Comparison of ENCODE assay signal across 19 mouse cellular contexts in the genomic region with DNA sequence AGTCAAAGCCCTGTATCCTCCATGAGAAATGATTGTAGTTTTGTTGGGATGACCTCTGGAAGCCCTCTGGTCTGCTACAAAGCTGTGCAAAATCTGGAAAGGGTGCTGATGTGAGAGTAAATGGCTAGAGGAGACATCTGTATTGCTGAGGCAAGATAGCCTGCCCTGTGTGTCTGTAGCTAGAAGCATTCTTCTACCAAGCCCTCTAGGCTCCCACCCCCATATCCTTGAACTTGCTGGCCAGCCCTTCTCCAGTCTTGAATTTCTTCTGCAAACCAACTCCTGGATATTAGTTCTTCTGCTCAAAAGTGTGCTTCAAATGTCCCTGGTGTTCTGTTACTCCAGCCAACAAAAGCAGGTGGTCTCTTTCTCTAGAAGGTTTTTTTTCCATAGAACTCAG. TPM values are rescaled to one million over a fixed set of nuclear protein-coding genes. Genes with fewer than 3 reads are reported as not detected.
A peak's percentile ranks its signal among the peaks of the same experiment; 100 is the strongest.
DNase-seq lines count a peak whose midpoint lies in the region; ATAC-seq and TF ChIP-seq lines count a peak whose summit lies in the region.
"Had no signal": no experiment of that assay in that cellular context is flagged by ENCODE, and none has a peak within 500 bp of the region (broad histone marks: within the 10 kb centered on the region; RNA-seq: fewer than 3 reads in every experiment).

No protein-coding gene starts in this region.

- H3K9ac ChIP-seq in lung, embryonic 14.5 days = no peak overlapping the region
- peak overlapping the region; percentile 66 for H3K9ac ChIP-seq in liver, embryonic 13.5 days
- H3K9ac ChIP-seq in liver, postnatal 0 days (replicated peaks) = no peak overlapping the region
- H3K9ac ChIP-seq: forebrain, embryonic 13.5 days; forebrain, postnatal 0 days; heart, embryonic 12.5 days had no signal

- no peak for TF ChIP-seq CTCF in lung, embryonic 14.5 days (IDR thresholded peaks at IDR 0.05; ENCODE audit: low read depth)
- TF ChIP-seq CTCF in liver, postnatal 0 days (IDR thresholded peaks at IDR 0.05; ENCODE audit: low read depth) = no peak

- H3K27me3 ChIP-seq in lung, embryonic 14.5 days (ENCODE audit: insufficient read depth, low read length) = no peaks in the 10 kb centered on the region
- H3K27me3 ChIP-seq in liver, embryonic 13.5 days = no peaks in the 10 kb centered on the region
- no peaks in the 10 kb centered on the region for H3K27me3 ChIP-seq in liver, postnatal 0 days (ENCODE audit: insufficient read depth, low read length)
- H3K27me3 ChIP-seq: forebrain, embryonic 13.5 days; heart, embryonic 12.5 days; Patski had no signal

- peak; percentile 63 for DNase-seq in lung, embryonic 14.5 days
- no peak for DNase-seq in lung, postnatal 14 days
- peak; percentile 49 for DNase-seq in NIH3T3 (ENCODE audit: low read depth)
- DNase-seq in liver, embryonic 13.5 days = no peak
- DNase-seq in liver, postnatal 0 days = no peak
- DNase-seq in left cerebral cortex, adult 9 months (ENCODE audit: low spot score in 2 of 2) = no peak
- DNase-seq in right cerebral cortex, adult 2 months (ENCODE audit: low spot score in 2 of 2) = no peak
- DNase-seq: adrenal gland, postnatal 14 days; cerebellum, adult 18-20 months; cerebellum, adult 9-11 months; forebrain, postnatal 0 days; gastrocnemius, postnatal 14 days; heart, adult 2 months had no signal

- 0 out of 2 replicates have a peak overlapping the region, but pooled peaks have one; percentile 54 for H3K27ac ChIP-seq in lung, embryonic 14.5 days (ENCODE audit: low read depth)
- peak overlapping the region; percentile 96 for H3K27ac ChIP-seq in liver, embryonic 13.5 days
- peak overlapping the region; percentile 75 for H3K27ac ChIP-seq in liver, postnatal 0 days (ENCODE audit: low read depth)
- H3K27ac ChIP-seq: embryonic facial prominence, embryonic 10.5 days; forebrain, embryonic 13.5 days; heart, adult 2 months; hindbrain, embryonic 10.5 days had no signal

- TF ChIP-seq EP300 in liver, postnatal 0 days (IDR thresholded peaks at IDR 0.05; ENCODE audit: low read depth) = no peak

- H3K36me3 ChIP-seq in lung, embryonic 14.5 days (ENCODE audit: insufficient read depth) = no peaks in the 10 kb centered on the region
- H3K36me3 ChIP-seq in liver, embryonic 13.5 days = peaks cover 13% of the 10 kb centered on the region
- H3K36me3 ChIP-seq in liver, postnatal 0 days (replicated peaks; ENCODE audit: insufficient read depth, low read length) = no peaks in the 10 kb centered on the region
- H3K36me3 ChIP-seq: embryonic facial prominence, embryonic 10.5 days; heart, embryonic 12.5 days; hindbrain, embryonic 10.5 days had no signal

- H3K4me2 ChIP-seq in lung, embryonic 14.5 days = no peak overlapping the region
- H3K4me2 ChIP-seq in liver, embryonic 13.5 days = peak overlapping the region; percentile 55
- H3K4me2 ChIP-seq in liver, postnatal 0 days (ENCODE audit: low read depth, low read length) = no peak overlapping the region
- H3K4me2 ChIP-seq: forebrain, embryonic 13.5 days; heart, embryonic 12.5 days had no signal

- 0 out of 2 replicates have a peak, but pooled peaks cover 3% of the 10 kb centered on the region for H3K4me1 ChIP-seq in lung, embryonic 14.5 days (ENCODE audit: insufficient read depth)
- peaks cover 87% of the 10 kb centered on the region for H3K4me1 ChIP-seq in liver, embryonic 13.5 days (replicated peaks)
- H3K4me1 ChIP-seq in liver, postnatal 0 days (ENCODE audit: insufficient read depth) = peaks cover 24% of the 10 kb centered on the region
- H3K4me1 ChIP-seq: forebrain, embryonic 13.5 days; heart, embryonic 12.5 days had no signal

- peak; percentile 71 for ATAC-seq in lung, embryonic 14.5 days (ENCODE audit: insufficient read depth)
- no peak for ATAC-seq in liver, embryonic 13.5 days (ENCODE audit: low read depth)
- no peak for ATAC-seq in liver, postnatal 0 days
- ATAC-seq: activated CD4-positive, CD25-positive, alpha-beta regulatory T cell, adult 4 months had no signal

- no peak overlapping the region for H3K4me3 ChIP-seq in lung, embryonic 14.5 days (ENCODE audit: low read depth, low read length)
- no peak overlapping the region for H3K4me3 ChIP-seq in liver, embryonic 13.5 days (replicated peaks)
- no peak overlapping the region for H3K4me3 ChIP-seq in liver, postnatal 0 days (ENCODE audit: low read depth, low read length)
- H3K4me3 ChIP-seq: embryonic facial prominence, embryonic 10.5 days; forebrain, embryonic 13.5 days; heart, adult 2 months; heart, embryonic 12.5 days; hindbrain, embryonic 10.5 days had no signal

- no peaks in the 10 kb centered on the region; the same call in 1 of the 2 replicates for H3K9me3 ChIP-seq in lung, embryonic 14.5 days (ENCODE audit: low read depth, low read length)
- peaks cover 9% of the 10 kb centered on the region for H3K9me3 ChIP-seq in liver, embryonic 13.5 days (replicated peaks)
- peaks cover 5% of the 10 kb centered on the region; the same call in 1 of the 2 replicates for H3K9me3 ChIP-seq in liver, postnatal 0 days (ENCODE audit: low read length)
- H3K9me3 ChIP-seq: embryonic facial prominence, embryonic 10.5 days; forebrain, embryonic 13.5 days; hindbrain, embryonic 10.5 days had no signal

RNA-seq across cellular contexts. Expression of a gene that starts 51.8 kb away (rescaled TPM):
- 262 and 275 TPM in 2 replicates for polyA plus RNA-seq in lung, embryonic 14.5 days (2014; fragmentation: Nextera tagmentation; extraction: Ambion mirVana)
- polyA plus RNA-seq in liver, embryonic 13.5 days (2015; fragmentation: Nextera tagmentation; extraction: Ambion mirVana) = 899 and 1,125 TPM in 2 replicates
- polyA plus RNA-seq in liver, postnatal 0 days (2015; fragmentation: Nextera tagmentation; extraction: Ambion mirVana) = 449 and 461 TPM in 2 replicates

Comparison
In these comparisons a context has a peak if more than half of its experiments do, and no peak if none do; other contexts are left out.
1. DNase-seq: peak in lung, embryonic 14.5 days (single experiment) and NIH3T3 (single experiment); none in lung, postnatal 14 days (single experiment), liver, embryonic 13.5 days (single experiment), liver, postnatal 0 days (single experiment), left cerebral cortex, adult 9 months (0 of 2) and right cerebral cortex, adult 2 months (0 of 2).
2. Peak in every context shown above with its lines, with median percentiles within 50 percentile points of each other: H3K27ac ChIP-seq.